Mouse (Mus musculus) stomach, postnatal 0 days (tissue): ENCODE data around the gene Naaladl2. TPM values are rescaled to one million over a fixed set of nuclear protein-coding genes. Genes with fewer than 3 reads are reported as not detected.

Experiments used
- ATAC-seq: fragments of 200-750 bp; cut with Nextera tagmentation; 2 replicates; pipeline ENCODE4 v1.8.0; 2017; ENCODE audit not compliant: low FRiP score, low TSS enrichment
- DNase-seq: peaks from one replicate; pipeline ENCODE4 v3.0.0-alpha.2; 2016; ENCODE audit warnings: low spot score
- H3K27ac ChIP-seq: fragments of 300-500 bp; sonication (generic); replicated peaks from 2 replicates; pipeline ENCODE4 v1.5.1; 2014; ENCODE audit warnings: mild to moderate bottlenecking, control low read depth
- H3K27me3 ChIP-seq: fragments of 300-500 bp; sonication (generic); 2 replicates; pipeline ENCODE4 v1.6.1; 2014; ENCODE audit warnings: low read length; ENCODE audit not compliant: control insufficient read depth, insufficient read depth
- H3K36me3 ChIP-seq: fragments of 300-500 bp; sonication (generic); 2 replicates; pipeline ENCODE4 v1.6.1; 2014; ENCODE audit warnings: low read length, mixed read lengths; ENCODE audit not compliant: control insufficient read depth, insufficient read depth
- H3K4me1 ChIP-seq: fragments of 300-500 bp; sonication (generic); replicated peaks from 2 replicates; pipeline ENCODE4 v1.6.1; 2014; ENCODE audit warnings: antibody characterized with exemption; ENCODE audit not compliant: control insufficient read depth, insufficient read depth
- H3K4me2 ChIP-seq: fragments of 300-500 bp; sonication (generic); replicated peaks from 2 replicates; pipeline ENCODE4 v1.6.1; 2014; ENCODE audit warnings: low read depth, mild to moderate bottlenecking, control low read depth, moderate library complexity
- H3K4me3 ChIP-seq: fragments of 300-500 bp; sonication (generic); 2 replicates; pipeline ENCODE4 v1.5.1; 2014; ENCODE audit warnings: low read depth, low read length, control low read depth
- H3K9ac ChIP-seq: fragments of 300-500 bp; sonication (generic); 2 replicates; pipeline ENCODE4 v1.6.1; 2014; ENCODE audit warnings: mild to moderate bottlenecking, low read length, control low read depth, mixed read lengths
- H3K9me3 ChIP-seq: fragments of 300-500 bp; sonication (generic); 2 replicates; pipeline ENCODE4 v1.6.1; 2016; ENCODE audit warnings: low read length; ENCODE audit not compliant: control insufficient read depth
- CTCF ChIP-seq: IDR thresholded peaks from 2 replicates; pipeline ENCODE4 v1.5.1; 2016; ENCODE audit warnings: antibody characterized with exemption, low read depth, mild to moderate bottlenecking, moderate library complexity
- EP300 ChIP-seq: optimal IDR thresholded peaks from 2 replicates; pipeline ENCODE3; 2016; ENCODE audit warnings: antibody characterized with exemption
- WGBS: fragments of 180-500 bp; shearing (Covaris S2); extraction: QIAGEN DNeasy Blood & Tissue Kit; methylation state at CpG from one replicate; pipeline ENCODE4 v1.1.7; 2014; 5-methylcytosine and 5-hydroxymethylcytosine counted together
- polyA plus RNA-seq: library from polyadenylated mRNA; unstranded; fragments of >200 nt; fragmentation: Nextera tagmentation; extraction: Ambion mirVana; gene quantifications from 2 replicates; pipeline ENCODE4 v1.2.1, GENCODE M21; 2015

Naaladl2 gene
- polyA plus RNA-seq, 1 experiment from 2014 or later = 5.9 TPM

DNA sequence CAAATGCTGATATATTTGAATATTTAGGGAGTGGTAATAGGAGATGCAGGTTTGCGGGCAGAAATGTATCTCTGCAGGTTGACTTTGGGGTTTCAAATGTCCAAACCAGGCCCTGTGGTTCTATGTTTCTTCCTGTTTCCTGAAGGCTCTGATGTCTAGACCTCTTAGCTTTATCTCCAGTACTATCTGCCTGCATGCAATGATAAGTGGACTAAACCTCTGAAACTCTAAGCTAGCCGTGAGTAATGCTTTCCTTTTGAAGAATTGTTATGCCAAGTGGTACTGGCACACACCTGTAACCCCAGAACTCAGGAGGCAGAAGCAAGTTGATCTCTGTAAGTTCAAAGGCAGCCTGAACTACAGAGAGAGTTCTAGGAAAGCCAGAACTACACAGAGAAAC, 291.1 kb downstream of the Naaladl2 start:
- ATAC-seq (no peak), DNase-seq (no peak)
- WGBS = 73% methylated on average over 2 of the region's 2 CpGs

DNA sequence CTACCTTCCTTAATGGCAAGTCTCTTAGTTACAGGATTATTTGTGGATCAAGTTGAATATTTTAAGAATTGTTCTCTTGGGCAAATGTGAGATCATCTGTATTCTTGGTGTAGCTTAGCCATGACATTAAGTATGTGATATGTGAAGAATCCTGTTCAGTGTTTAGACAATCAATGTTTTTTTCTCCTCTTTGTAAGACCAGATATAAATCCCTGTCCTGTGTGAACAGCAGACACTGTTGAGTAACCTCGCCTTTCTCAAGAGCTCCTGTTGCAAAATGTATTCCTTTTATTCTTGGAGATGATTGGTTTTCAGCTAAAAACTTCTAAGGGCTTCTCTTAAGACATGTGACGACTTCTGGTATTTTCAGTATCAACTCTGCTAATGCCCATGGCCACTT, 347.3 kb downstream of the Naaladl2 start:
- WGBS = 56% methylated on average over 2 of the region's 2 CpGs
- Histone ChIP-seq H3K36me3 (no peaks in the 10 kb centered on the region), H3K4me1 (no peaks in the 10 kb centered on the region), H3K27me3 (no peaks in the 10 kb centered on the region), H3K9me3 (no peaks in the 10 kb centered on the region), H3K9ac (no peak overlapping the region), H3K4me3 (no peak overlapping the region), H3K27ac (no peak overlapping the region), H3K4me2 (no peak overlapping the region)
- DNase-seq = no peak
- ATAC-seq = no peak
- TF ChIP-seq CTCF = no peak
- no peak for TF ChIP-seq EP300

More for the DNA sequence above, 291.1 kb downstream of the Naaladl2 start:
- no peak for TF ChIP-seq EP300
- TF ChIP-seq CTCF = no peak
- no peak overlapping the region for H3K4me2 ChIP-seq
- H3K36me3 ChIP-seq = no peaks in the 10 kb centered on the region
- no peak overlapping the region for H3K4me3 ChIP-seq
- no peak overlapping the region for H3K9ac ChIP-seq
- H3K27ac ChIP-seq = no peak overlapping the region
- no peaks in the 10 kb centered on the region for H3K4me1 ChIP-seq
- no peaks in the 10 kb centered on the region for H3K27me3 ChIP-seq
- H3K9me3 ChIP-seq = no peaks in the 10 kb centered on the region

DNA sequence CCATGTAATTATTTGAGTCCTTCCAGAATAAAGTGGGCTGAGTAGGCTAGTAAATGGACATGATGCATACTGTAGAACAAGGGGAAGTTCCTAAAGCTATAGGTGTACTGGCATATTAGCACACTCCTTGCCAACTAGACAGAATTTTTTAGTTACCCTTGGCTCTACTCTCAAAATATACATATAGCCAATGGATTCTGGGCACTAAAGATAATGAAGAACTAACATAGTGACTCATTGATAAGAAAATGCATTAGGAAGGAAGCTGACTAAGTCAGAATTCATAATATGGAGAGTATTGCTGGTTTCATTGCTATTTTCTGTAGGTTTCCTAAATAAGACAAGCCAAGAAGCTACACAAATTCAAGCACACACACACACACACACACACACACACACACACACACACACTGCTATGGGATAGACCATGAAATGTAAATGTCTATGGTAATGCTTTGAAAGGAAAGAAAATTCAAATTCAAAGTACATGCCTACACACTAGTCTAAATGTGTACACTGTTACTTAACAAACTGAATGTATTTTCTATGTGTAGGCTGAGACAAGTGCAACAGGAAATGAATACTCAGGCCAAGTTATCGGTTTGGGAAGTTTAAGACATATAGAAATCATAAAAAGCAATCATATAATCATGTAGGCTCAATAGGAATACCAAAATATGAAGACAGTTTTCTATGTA, 356.5 kb downstream of the Naaladl2 start:
- Histone ChIP-seq H3K4me1 (no peaks in the 10 kb centered on the region), H3K27me3 (no peaks in the 10 kb centered on the region), H3K4me2 (no peak overlapping the region), H3K27ac (no peak overlapping the region), H3K9me3 (no peaks in the 10 kb centered on the region), H3K9ac (no peak overlapping the region), H3K36me3 (no peaks in the 10 kb centered on the region), H3K4me3 (no peak overlapping the region)
- WGBS = 91% methylated on average over 1 of the region's 1 CpGs
- no peak for DNase-seq
- TF ChIP-seq CTCF = no peak
- ATAC-seq = no peak

DNA sequence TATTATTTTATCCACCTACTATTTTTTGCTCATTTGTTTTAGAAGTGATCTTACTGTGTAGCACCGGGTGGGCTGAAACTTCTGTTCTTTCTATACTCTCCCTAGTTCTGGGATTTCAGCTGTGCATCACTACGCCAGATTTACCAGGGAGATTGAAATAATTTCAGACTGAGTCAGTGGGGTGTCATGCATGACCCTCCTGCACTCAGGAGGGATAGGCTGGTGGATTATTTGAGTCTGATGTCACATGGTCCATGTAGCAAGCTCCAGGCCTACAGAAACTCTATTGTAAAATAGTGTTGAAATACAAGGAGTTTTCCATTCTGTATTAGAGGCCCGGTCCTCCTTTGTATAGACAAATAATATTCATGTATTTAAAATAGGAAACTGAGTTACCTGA, 360.0 kb downstream of the Naaladl2 start:
- no peaks in the 10 kb centered on the region for H3K27me3 ChIP-seq
- H3K4me3 ChIP-seq = 0 out of 2 replicates have a peak overlapping the region, but pooled peaks have one; percentile 3
- H3K9me3 ChIP-seq = no peaks in the 10 kb centered on the region
- no peaks in the 10 kb centered on the region for H3K4me1 ChIP-seq
- TF ChIP-seq EP300 (no peak), CTCF (no peak)
- H3K9ac ChIP-seq = no peak overlapping the region
- H3K27ac ChIP-seq = no peak overlapping the region
- DNase-seq (no peak), ATAC-seq (no peak)
- WGBS = 82% methylated on average over 3 of the region's 3 CpGs
- H3K4me2 ChIP-seq = no peak overlapping the region
- H3K36me3 ChIP-seq = no peaks in the 10 kb centered on the region

DNA sequence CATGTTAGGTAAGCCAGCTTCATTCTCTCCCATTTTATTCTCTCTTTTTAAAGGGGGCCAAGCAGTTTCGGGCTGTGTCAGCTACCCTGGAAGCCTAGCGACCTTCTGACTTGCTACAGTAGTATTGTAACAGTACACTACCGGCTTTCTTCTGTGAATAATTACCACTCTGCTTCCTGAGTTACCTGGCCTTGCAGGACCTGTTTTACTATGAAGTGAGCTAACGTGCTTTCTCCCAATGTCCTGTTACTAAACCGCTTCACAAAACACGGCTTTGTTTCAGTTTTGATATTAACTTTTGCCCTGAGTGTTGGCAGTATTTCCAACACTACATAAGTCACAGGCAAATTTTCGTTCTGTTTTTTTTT, 360.6 kb downstream of the Naaladl2 start:
- no peaks in the 10 kb centered on the region for H3K9me3 ChIP-seq
- H3K4me1 ChIP-seq = no peaks in the 10 kb centered on the region
- no peak for DNase-seq
- H3K36me3 ChIP-seq = no peaks in the 10 kb centered on the region
- peak overlapping the region; percentile 21 for H3K4me3 ChIP-seq
- H3K27ac ChIP-seq = peak overlapping the region; percentile 79
- peak overlapping the region; percentile 32 for H3K4me2 ChIP-seq
- 23% methylated on average over 7 of the region's 7 CpGs for WGBS
- no peaks in the 10 kb centered on the region for H3K27me3 ChIP-seq
- peak; percentile 86 for ATAC-seq
- H3K9ac ChIP-seq = no peak overlapping the region
- peak; percentile 10 for TF ChIP-seq EP300
- no peak for TF ChIP-seq CTCF

DNA sequence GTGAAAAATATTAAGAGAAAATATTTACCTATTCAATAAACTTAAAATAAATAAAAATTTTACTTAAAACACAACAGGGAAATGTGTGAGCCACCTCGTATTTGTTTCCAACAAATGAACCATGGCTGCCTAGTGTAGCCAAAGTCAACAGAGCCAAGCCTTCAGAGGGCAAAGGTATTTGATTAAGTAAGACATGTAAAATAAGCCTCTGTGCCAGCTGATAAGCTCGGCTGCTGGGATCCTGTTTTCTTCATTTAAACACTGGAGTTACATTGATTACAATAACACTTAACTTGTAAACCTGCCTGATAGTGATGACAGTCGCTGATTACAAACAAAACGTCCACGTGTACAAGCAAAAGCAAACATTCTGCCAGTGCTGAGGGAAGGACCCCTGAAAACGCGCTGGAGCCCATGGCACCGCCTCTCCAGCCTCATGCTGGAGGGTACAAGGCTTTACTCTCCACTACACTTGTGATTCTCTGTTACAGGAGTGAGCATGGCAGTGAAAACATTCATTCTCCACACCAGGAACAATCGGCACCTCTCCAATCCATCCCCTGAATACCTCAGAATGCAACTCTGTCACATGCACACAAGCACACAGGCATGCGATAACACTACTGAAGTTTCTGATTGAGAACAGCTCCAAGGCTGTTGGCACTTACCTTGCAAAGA, 361.1 kb downstream of the Naaladl2 start:
- no peaks in the 10 kb centered on the region for H3K4me1 ChIP-seq
- H3K9ac ChIP-seq = peak overlapping the region; percentile 0; the same call in 1 of the 2 replicates
- peak; percentile 89 for ATAC-seq
- peak overlapping the region; percentile 21 for H3K4me3 ChIP-seq
- no peaks in the 10 kb centered on the region for H3K9me3 ChIP-seq
- 23% methylated on average over 10 of the region's 10 CpGs for WGBS
- H3K27me3 ChIP-seq = no peaks in the 10 kb centered on the region
- peak; percentile 62 for DNase-seq
- peak overlapping the region; percentile 32 for H3K4me2 ChIP-seq
- TF ChIP-seq EP300 = no peak
- no peak for TF ChIP-seq CTCF
- no peaks in the 10 kb centered on the region for H3K36me3 ChIP-seq
- H3K27ac ChIP-seq = peak overlapping the region; percentile 79
